Mouse (Mus musculus) liver, embryonic 11.5 days (tissue): ENCODE measurements around the gene Wfikkn2. TPM values are rescaled to one million over a fixed set of nuclear protein-coding genes. Genes with fewer than 3 reads are reported as not detected.

ENCODE experiments used
- ATAC-seq: fragments of 200-750 bp; cut with Nextera tagmentation; replicated peaks from 2 replicates; pipeline ENCODE4 v1.8.0; 2017; ENCODE audit warnings: moderate number of reproducible peaks, mild to moderate bottlenecking, moderate TSS enrichment, moderate library complexity; ENCODE audit not compliant: low FRiP score
- DNase-seq: peaks from one replicate; pipeline ENCODE4 v3.0.0-alpha.2; 2017; ENCODE audit warnings: low spot score
- H3K27ac ChIP-seq: fragments of 300-500 bp; sonication (generic); 2 replicates; pipeline ENCODE4 v1.5.1; 2014; ENCODE audit warnings: mild to moderate bottlenecking, low read depth, low read length, control low read depth
- H3K27me3 ChIP-seq: fragments of 300-500 bp; sonication (generic); replicated peaks from 2 replicates; pipeline ENCODE4 v1.6.1; 2014; ENCODE audit warnings: low read length, mixed read lengths; ENCODE audit not compliant: control insufficient read depth, insufficient read depth
- H3K36me3 ChIP-seq: fragments of 300-500 bp; sonication (generic); 2 replicates; pipeline ENCODE4 v1.6.1; 2014; ENCODE audit warnings: mild to moderate bottlenecking, low read length, moderate library complexity, mixed read lengths; ENCODE audit not compliant: control insufficient read depth, insufficient read depth
- H3K4me1 ChIP-seq: fragments of 300-500 bp; sonication (generic); replicated peaks from 2 replicates; pipeline ENCODE4 v1.6.1; 2014; ENCODE audit warnings: low read length, mixed read lengths; ENCODE audit not compliant: control insufficient read depth, insufficient read depth
- H3K4me2 ChIP-seq: fragments of 300-500 bp; sonication (generic); 2 replicates; pipeline ENCODE4 v1.6.1; 2014; ENCODE audit warnings: mild to moderate bottlenecking, control low read depth, moderate library complexity
- H3K4me3 ChIP-seq: fragments of 300-500 bp; sonication (generic); 2 replicates; pipeline ENCODE4 v1.5.1; 2014; ENCODE audit warnings: low read depth, low read length, control low read depth
- H3K9ac ChIP-seq: fragments of 300-500 bp; sonication (generic); 2 replicates; pipeline ENCODE4 v1.6.1; 2014; ENCODE audit warnings: low read depth, low read length, control low read depth
- H3K9me3 ChIP-seq: fragments of 300-500 bp; sonication (generic); 2 replicates; pipeline ENCODE4 v1.6.1; 2016; ENCODE audit warnings: low read length, inconsistent platforms, mixed read lengths; ENCODE audit not compliant: control insufficient read depth
- WGBS: fragments of 180-500 bp; shearing (Covaris S2); extraction: QIAGEN DNeasy Blood & Tissue Kit; methylation state at CpG from one replicate; pipeline ENCODE4 v1.1.7; 2014; 5-methylcytosine and 5-hydroxymethylcytosine counted together
- polyA plus RNA-seq: library from polyadenylated mRNA; unstranded; fragments of >200 nt; fragmentation: Nextera tagmentation; extraction: Ambion mirVana; gene quantifications from 2 replicates; pipeline ENCODE4 v1.2.1, GENCODE M21; 2014

Gene Wfikkn2
- polyA plus RNA-seq, 1 experiment from 2014 or later = 0.36 TPM

DNA sequence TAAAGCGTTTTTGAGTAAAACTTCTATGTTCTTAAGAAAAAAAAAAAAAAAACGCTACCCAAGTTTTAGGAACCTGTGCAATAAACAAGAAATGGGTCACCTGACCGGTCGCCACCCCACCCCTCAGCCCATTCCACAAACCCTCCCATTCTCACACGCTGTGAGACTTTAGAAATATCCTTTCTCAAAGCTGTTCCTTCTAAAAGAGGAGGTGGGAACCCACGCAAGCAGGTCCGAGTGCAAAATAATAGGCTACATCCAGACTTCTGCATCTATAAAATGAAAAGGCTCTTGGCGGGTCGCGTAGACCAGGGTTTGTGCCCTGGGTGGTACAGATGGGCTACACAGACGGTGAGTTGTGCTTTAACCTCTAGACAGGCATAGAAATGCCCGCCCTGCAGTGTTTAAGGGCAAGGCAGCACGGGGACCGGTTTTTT lies 36.1 kb downstream of the Wfikkn2 start:
- Histone ChIP-seq H3K27ac (peak overlapping the region; percentile 81), H3K4me3 (peak overlapping the region; percentile 95), H3K36me3 (peaks cover 9% of the 10 kb centered on the region; the same call in 1 of the 2 replicates), H3K4me1 (no peaks in the 10 kb centered on the region; the same call in 1 of the 2 replicates), H3K4me2 (peak overlapping the region; percentile 99), H3K27me3 (no peaks in the 10 kb centered on the region), H3K9me3 (no peaks in the 10 kb centered on the region), H3K9ac (peak overlapping the region; percentile 58)
- DNase-seq = peak; percentile 67
- WGBS = 4% methylated on average over 14 of the region's 14 CpGs
- peak; percentile 21; the same call in 1 of the 2 replicates for ATAC-seq

DNA sequence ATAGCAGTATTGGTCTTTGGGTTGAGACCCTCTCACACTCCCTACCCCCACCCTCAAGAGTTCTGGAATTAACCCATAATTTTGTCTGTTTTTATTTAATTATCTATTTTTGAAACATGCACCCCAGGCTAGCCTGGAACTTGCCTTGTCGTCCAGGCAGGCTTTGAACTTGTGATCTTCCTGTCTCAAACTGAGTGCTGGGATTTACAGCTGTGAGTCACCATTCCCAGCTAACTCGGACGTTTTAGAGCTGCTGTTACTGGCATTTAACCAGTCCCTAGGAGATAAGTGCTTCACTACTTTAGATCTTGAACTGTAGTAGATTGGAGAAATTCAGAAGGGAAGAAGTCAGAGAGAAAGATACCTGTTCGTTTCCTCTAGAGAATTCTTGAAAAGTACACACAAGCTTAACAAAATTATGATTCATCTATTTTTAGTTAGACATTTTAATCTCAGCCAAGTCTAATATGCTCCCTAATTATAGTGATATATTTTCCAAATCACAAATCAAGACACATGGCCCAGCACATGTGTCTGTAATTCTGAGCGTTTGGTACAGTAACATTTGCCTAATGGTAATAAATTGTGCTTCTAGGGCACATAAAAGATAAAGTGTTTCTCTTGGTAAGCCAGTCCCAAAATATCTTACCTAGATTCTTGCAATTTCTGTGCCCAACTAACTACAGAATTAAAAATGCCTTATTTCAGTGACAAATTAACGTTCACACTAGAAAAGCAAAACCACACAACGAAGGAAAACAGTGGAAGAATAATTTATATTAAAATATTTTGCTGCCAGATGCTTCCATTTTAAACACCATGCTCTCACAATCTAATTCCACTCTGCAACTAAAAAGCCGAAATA lies 36.8 kb downstream of the Wfikkn2 start:
- H3K36me3 ChIP-seq = peaks cover 5% of the 10 kb centered on the region; the same call in 1 of the 2 replicates
- DNase-seq = no peak
- 54% methylated on average over 8 of the region's 8 CpGs for WGBS
- H3K4me2 ChIP-seq = peak overlapping the region; percentile 99
- H3K9me3 ChIP-seq = no peaks in the 10 kb centered on the region
- no peaks in the 10 kb centered on the region for H3K27me3 ChIP-seq
- peak overlapping the region; percentile 95; the same call in 1 of the 2 replicates for H3K4me3 ChIP-seq
- no peak overlapping the region for H3K9ac ChIP-seq
- no peak for ATAC-seq
- H3K4me1 ChIP-seq = no peaks in the 10 kb centered on the region; the same call in 1 of the 2 replicates
- peak overlapping the region; percentile 81 for H3K27ac ChIP-seq

DNA sequence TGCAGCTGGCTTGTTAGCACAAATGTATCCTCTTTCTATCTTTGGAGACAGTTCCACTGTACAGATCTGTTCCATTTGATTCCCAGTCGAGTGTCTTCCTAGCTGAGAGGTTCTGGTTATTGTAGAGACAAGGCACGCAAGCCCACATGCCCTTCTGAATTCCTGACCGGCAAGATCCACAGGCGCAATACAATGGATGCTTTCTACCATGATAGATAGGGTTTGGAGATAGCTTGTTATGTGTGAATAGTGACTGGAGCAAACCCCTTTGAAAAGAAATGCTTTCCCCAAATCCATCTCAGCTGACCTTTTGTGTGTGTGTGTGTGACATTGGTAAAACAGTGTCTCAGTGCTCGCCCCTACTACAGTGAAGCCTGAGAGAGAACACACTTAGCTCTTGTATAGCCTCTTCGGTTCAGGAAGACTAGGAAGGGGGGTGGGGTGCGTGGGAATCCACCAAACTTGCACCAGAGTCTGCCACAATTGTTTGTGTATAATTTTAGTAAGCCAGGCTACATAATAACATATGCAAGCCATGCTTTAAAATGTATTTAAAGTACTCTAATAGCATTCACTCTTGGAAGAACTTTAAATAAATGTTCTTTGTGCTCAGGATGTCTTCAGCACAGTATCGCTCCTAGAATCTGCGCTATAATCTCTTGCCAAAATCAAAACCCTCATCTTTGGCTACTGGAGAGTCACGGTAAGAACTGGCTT lies 39.2 kb downstream of the Wfikkn2 start:
- Histone ChIP-seq H3K4me2 (no peak overlapping the region), H3K4me3 (no peak overlapping the region), H3K36me3 (no peaks in the 10 kb centered on the region), H3K27ac (no peak overlapping the region), H3K9ac (no peak overlapping the region), H3K4me1 (peaks cover 10% of the 10 kb centered on the region), H3K9me3 (no peaks in the 10 kb centered on the region), H3K27me3 (no peaks in the 10 kb centered on the region)
- ATAC-seq (no peak), DNase-seq (no peak)
- 81% methylated on average over 10 of the region's 10 CpGs for WGBS

DNA sequence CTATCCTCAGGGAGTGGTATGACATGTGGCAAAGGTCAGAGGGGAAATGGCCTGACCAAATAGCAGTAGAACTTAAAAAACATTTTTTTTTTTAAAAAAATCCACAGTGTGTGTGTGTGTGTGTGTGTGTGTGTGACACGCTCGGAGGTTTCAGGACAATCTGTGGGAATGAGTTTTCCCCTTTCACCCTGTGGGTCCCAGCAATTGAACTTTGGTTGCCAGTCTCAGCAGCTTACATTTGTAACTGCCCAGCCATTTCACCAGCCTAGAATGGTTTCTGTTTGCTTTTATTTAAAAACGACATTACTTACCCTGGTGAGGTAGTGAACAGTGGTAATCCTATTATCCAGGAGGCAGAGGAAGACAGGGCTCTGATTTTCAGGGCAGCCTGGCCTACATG lies 42.7 kb downstream of the Wfikkn2 start:
- H3K4me1 ChIP-seq = peaks cover 25% of the 10 kb centered on the region
- no peak overlapping the region for H3K9ac ChIP-seq
- WGBS = 80% methylated on average over 3 of the region's 3 CpGs
- no peak overlapping the region for H3K4me2 ChIP-seq
- H3K9me3 ChIP-seq = no peaks in the 10 kb centered on the region
- no peak overlapping the region for H3K27ac ChIP-seq
- no peak overlapping the region for H3K4me3 ChIP-seq
- no peaks in the 10 kb centered on the region for H3K36me3 ChIP-seq
- no peaks in the 10 kb centered on the region for H3K27me3 ChIP-seq
- no peak for ATAC-seq
- no peak for DNase-seq

DNA sequence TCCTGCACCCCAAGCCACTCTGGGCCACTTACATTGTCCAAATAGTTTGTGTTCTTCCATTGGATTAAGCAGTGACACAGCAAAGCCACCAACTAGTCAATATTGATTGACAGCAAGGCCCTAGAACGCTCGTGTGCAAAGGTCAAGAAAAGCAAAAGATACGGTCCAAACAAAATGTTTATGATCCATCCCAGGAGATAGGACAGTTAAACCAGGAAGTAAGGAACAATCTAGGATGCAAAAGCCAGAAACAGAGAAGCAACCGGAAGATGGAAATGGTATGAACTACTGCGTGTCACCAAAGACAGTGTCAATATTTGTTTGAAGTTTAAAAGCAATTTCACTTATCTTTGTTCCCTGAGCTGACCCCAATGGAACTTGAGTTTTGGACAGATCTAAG lies 43.7 kb downstream of the Wfikkn2 start:
- no peaks in the 10 kb centered on the region for H3K9me3 ChIP-seq
- ATAC-seq (no peak), DNase-seq (no peak)
- no peaks in the 10 kb centered on the region for H3K27me3 ChIP-seq
- no peak overlapping the region for H3K9ac ChIP-seq
- H3K27ac ChIP-seq = no peak overlapping the region
- H3K4me2 ChIP-seq = no peak overlapping the region
- WGBS = 70% methylated on average over 5 of the region's 5 CpGs
- H3K36me3 ChIP-seq = no peaks in the 10 kb centered on the region
- H3K4me1 ChIP-seq = peaks cover 25% of the 10 kb centered on the region
- H3K4me3 ChIP-seq = no peak overlapping the region

- peak; percentile 70; the same call in 1 of the 2 replicates for ATAC-seq
- Histone ChIP-seq H3K4me3 (no peak overlapping the region), H3K9me3 (no peaks in the 10 kb centered on the region), H3K36me3 (no peaks in the 10 kb centered on the region), H3K4me2 (peak overlapping the region; percentile 28; the same call in 1 of the 2 replicates), H3K9ac (no peak overlapping the region), H3K27ac (no peak overlapping the region), H3K4me1 (peaks cover 27% of the 10 kb centered on the region), H3K27me3 (no peaks in the 10 kb centered on the region)
- no peak for DNase-seq
- 63% methylated on average over 4 of the region's 4 CpGs for WGBS
Measured at GRCm38 (mm10) chr11:94200422-94200821, 45.4 kb downstream of the Wfikkn2 start.

- H3K27me3 ChIP-seq = no peaks in the 10 kb centered on the region
- no peak overlapping the region for H3K9ac ChIP-seq
- H3K9me3 ChIP-seq = no peaks in the 10 kb centered on the region
- H3K4me1 ChIP-seq = peaks cover 27% of the 10 kb centered on the region
- ATAC-seq = peak; percentile 66
- H3K4me2 ChIP-seq = no peak overlapping the region
- no peak overlapping the region for H3K27ac ChIP-seq
- 41% methylated on average over 2 of the region's 2 CpGs for WGBS
- no peak for DNase-seq
- H3K4me3 ChIP-seq = no peak overlapping the region
- H3K36me3 ChIP-seq = no peaks in the 10 kb centered on the region
Measured at GRCm38 (mm10) chr11:94199771-94200170, 46.0 kb downstream of the Wfikkn2 start.

DNA sequence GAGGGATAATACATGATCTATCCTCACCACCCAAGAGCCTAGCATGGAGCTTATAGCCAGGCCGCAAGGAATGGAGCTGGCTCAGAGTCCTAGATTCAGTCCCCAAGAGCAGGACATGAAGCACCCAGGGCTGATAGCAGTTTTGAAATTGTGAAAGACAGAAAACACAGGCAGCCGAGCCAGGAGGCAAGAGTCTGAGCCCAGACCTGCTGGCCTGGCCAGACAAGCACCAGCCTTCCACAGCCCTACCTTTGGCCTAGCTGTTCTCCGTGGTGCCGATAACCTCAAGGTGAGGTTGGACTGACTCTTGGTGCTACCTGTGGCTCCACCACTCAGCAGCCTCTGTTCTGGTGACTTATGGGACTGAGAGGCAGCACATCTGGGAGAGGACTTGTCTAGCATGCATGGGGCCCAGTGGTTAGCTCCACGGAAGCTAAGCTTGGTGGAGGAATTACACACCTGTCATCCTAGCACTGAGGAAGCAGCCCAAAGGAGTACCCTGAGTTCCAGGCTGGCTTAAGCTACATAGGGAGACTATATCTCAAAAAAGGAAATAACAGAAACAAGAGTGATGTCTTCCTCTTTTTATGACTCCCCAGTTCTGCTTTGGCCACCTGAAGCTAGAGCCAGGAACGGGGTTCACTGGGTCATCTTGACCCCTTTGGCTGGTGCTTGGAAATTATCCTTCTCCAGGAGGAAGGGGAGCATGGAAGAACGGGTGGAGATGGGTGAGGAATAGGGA lies 47.2 kb downstream of the Wfikkn2 start:
- Histone ChIP-seq H3K27ac (no peak overlapping the region), H3K4me3 (no peak overlapping the region), H3K4me1 (peaks cover 27% of the 10 kb centered on the region), H3K9ac (no peak overlapping the region), H3K27me3 (no peaks in the 10 kb centered on the region), H3K9me3 (no peaks in the 10 kb centered on the region), H3K36me3 (no peaks in the 10 kb centered on the region), H3K4me2 (no peak overlapping the region)
- WGBS = 78% methylated on average over 7 of the region's 7 CpGs
- no peak for ATAC-seq
- DNase-seq = no peak
